Mouse (Mus musculus): ENCODE measurements around the gene Mrpl18. TPM values are rescaled to one million over a fixed set of nuclear protein-coding genes. Genes with fewer than 3 reads are reported as not detected.
A peak's percentile ranks its signal among the peaks of the same experiment; 100 is the strongest.

The Mrpl18 gene
- polyA plus RNA-seq, 1 experiment from 2014 or later = 95.2 TPM

DNA sequence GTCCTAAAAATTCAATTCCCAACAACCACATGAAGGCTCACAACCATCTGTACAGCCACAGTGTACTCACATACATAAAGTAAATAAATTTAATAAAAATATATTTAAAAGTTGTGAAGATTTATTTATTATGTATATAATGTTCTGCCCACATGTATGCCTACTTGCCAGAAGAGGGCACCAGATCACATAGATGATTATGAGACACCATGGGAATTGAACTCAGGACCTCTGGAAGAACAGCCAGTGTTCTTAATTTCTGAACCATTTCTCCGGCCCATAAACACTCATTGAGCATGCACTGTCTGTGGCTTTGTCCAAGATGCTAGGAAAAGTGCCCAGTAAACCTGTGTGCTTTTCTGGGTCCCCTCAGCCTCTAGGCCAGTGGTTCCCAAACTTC, 34.9 kb downstream of the Mrpl18 start:
- Histone ChIP-seq H3K4me3 (replicated peaks) (no peak overlapping the region), H3K36me3 (replicated peaks) (no peaks in the 10 kb centered on the region), H3K9me3 (replicated peaks) (no peaks in the 10 kb centered on the region), H3K9ac (no peak overlapping the region), H3K27me3 (peaks cover 3% of the 10 kb centered on the region; the same call in 1 of the 2 replicates), H3K4me1 (replicated peaks) (0 out of 2 replicates have a peak, but pooled peaks cover 4% of the 10 kb centered on the region), H3K4me2 (no peak overlapping the region), H3K27ac (replicated peaks) (no peak overlapping the region)
- ATAC-seq (ENCODE audit: insufficient read depth) = no peak
- 53% methylated on average over 1 of the region's 1 CpGs for WGBS (ENCODE audit: insufficient replicate concordance)

DNA sequence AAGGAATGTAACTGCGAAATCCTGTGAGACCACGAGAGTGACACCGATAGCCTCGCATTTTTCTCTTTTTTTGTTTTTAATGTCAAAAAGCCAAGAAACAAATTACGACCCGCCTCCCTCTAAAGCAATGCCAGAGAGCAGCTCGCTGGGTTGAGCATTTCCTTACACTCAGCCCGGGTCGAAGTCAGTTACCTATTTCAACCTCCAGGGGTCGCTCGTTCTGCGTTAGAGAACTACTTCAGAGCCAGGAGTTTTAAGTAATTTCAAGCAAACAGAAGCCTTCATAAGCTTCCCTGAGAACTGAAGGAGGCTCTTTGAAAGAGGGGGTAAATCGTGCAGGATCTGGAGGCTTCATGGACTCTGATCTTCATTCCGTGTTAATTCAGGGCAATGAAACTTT, 36.0 kb downstream of the Mrpl18 start:
- no peak overlapping the region for H3K9ac ChIP-seq
- no peaks in the 10 kb centered on the region for H3K36me3 ChIP-seq (replicated peaks)
- H3K9me3 ChIP-seq (replicated peaks) = no peaks in the 10 kb centered on the region
- WGBS (ENCODE audit: insufficient replicate concordance) = 2% methylated on average over 14 of the region's 14 CpGs
- 0 out of 2 replicates have a peak, but pooled peaks cover 4% of the 10 kb centered on the region for H3K4me1 ChIP-seq (replicated peaks)
- H3K27ac ChIP-seq (replicated peaks) = no peak overlapping the region
- peaks cover 3% of the 10 kb centered on the region; the same call in 1 of the 2 replicates for H3K27me3 ChIP-seq
- no peak overlapping the region for H3K4me3 ChIP-seq (replicated peaks)
- peak overlapping the region; percentile 35; the same call in 1 of the 2 replicates for H3K4me2 ChIP-seq
- ATAC-seq (ENCODE audit: insufficient read depth) = peak; percentile 49; the same call in 1 of the 2 replicates

DNA sequence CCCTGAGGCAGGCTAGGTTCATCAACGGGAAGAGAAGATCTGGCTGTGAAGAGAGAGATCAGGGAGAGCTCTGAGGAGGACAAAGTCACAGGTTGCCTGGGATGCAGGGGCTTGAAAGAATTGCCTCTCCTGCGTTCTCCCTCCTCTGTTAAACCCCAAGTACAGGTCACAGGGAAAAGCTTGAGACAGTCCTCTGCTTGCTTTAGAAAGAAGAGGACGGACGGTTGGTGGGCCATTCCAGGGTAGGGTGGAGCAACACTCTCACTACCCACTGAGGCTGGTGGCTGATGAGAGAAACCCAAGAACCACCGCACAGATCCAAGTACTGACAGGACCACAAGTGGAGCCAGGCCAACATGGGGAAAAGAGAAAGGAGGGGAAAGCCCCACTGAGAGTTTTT, 40.4 kb downstream of the Mrpl18 start, which contains the start of gene Mrgprh:
Mrgprh (plus strand) TSS at position 301 of the 400 bp plus-strand sequence.
- Histone ChIP-seq H3K9me3 (replicated peaks) (no peaks in the 10 kb centered on the region), H3K4me1 (replicated peaks) (0 out of 2 replicates have a peak, but pooled peaks cover 4% of the 10 kb centered on the region), H3K27me3 (peaks cover 13% of the 10 kb centered on the region; the same call in 1 of the 2 replicates), H3K27ac (replicated peaks) (no peak within 1 kb of the TSS), H3K36me3 (replicated peaks) (no peaks in the 10 kb centered on the region), H3K4me3 (replicated peaks) (no peak within 1 kb of the TSS), H3K4me2 (no peak within 1 kb of the TSS), H3K9ac (no peak within 1 kb of the TSS)
- ATAC-seq (ENCODE audit: insufficient read depth) = no peak
- 43% methylated on average over 5 of the region's 5 CpGs for WGBS (ENCODE audit: insufficient replicate concordance)

DNA sequence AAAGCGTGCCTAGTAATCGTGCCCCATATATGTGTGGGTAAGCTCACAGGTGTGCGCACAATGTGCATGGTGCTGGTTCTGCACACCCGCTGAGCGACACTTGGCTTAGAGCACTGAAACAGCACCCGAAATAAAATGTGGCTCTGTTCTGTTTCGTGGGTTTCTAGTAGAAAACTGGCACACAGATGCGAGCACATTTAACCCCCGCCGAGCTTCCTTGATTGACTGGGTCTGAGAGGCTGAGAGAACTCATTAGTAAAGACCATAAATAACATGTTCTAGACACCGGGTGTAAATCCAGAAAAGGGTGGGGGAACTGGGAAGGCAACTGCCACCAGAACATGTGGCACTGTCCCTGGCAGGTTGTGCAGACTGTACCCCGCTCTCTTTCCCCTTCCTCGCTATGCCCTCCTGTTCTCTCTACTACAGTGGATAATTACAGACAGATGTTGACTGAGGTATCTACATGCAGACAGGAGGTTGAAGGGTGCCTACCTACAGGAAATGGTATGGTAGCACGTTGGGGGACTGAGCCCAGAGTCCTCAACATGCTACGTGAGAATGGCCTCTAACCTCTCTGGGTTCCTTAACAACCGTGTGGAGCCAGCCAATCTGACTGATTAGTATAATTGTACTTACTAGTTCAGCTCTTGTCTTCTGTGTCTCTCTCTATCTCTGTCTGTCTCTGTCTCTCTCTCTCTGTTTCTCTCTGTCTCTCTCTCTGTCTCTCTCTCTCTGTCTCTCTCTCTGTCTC, 43.7 kb downstream of the Mrpl18 start:
- Histone ChIP-seq H3K4me2 (no peak overlapping the region), H3K9me3 (replicated peaks) (no peaks in the 10 kb centered on the region), H3K4me1 (replicated peaks) (no peaks in the 10 kb centered on the region), H3K36me3 (replicated peaks) (no peaks in the 10 kb centered on the region), H3K27me3 (peaks cover 20% of the 10 kb centered on the region), H3K4me3 (replicated peaks) (no peak overlapping the region), H3K27ac (replicated peaks) (no peak overlapping the region), H3K9ac (no peak overlapping the region)
- ATAC-seq (ENCODE audit: insufficient read depth) = no peak
- 53% methylated on average over 16 of the region's 16 CpGs for WGBS (ENCODE audit: insufficient replicate concordance)

DNA sequence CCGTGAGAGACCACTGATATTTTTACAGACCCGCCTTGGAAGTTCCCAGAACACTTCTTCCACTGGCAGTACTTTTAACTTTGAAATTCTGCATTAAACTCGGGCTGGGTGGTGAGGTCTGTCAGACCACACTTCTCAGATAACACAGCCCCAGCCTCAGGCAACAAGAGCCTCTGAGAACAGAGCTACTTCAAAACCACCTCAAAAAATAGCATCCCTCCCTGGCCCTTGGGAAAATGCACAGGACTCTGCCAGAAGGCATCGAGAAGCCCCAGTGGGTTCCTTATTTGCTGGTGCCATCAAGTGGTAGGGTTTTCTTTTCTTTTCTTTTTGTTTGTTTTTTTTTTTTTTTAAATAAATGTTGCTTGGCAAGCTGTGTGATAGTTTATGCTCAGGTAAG, 47.5 kb downstream of the Mrpl18 start:
- Histone ChIP-seq H3K9ac (no peak overlapping the region), H3K9me3 (replicated peaks) (no peaks in the 10 kb centered on the region), H3K27me3 (peaks cover 17% of the 10 kb centered on the region), H3K4me2 (no peak overlapping the region), H3K4me3 (replicated peaks) (no peak overlapping the region), H3K27ac (replicated peaks) (no peak overlapping the region), H3K36me3 (replicated peaks) (no peaks in the 10 kb centered on the region), H3K4me1 (replicated peaks) (no peaks in the 10 kb centered on the region)
- no peak for ATAC-seq (ENCODE audit: insufficient read depth)
- WGBS (ENCODE audit: insufficient replicate concordance) = 13% methylated on average over 4 of the region's 4 CpGs

DNA sequence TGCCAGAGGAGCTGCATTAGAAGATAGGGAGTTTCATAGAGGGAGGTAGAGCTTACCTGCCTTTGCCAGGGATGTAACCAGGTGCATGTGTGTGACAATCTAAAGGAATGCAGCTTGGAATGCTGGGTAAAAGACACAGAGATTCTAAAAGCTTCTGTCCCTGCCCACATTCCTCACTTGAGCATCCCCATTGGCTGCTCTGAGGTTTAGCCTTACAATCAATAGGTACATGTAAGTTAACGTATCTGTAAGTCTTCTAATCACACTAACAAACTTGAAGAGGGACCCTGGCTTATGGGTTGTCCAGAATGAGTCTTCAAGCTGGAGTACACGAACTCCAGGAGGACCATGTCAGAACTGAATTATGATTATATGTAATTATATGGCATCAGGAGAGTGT, 48.1 kb downstream of the Mrpl18 start, which contains the start of gene Mas1:
Mas1 (minus strand) TSS at position 101 of the 400 bp plus-strand sequence.
- no peak within 1 kb of the TSS for H3K4me3 ChIP-seq (replicated peaks)
- 32% methylated on average over 2 of the region's 2 CpGs for WGBS (ENCODE audit: insufficient replicate concordance)
- no peaks in the 10 kb centered on the region for H3K9me3 ChIP-seq (replicated peaks)
- H3K36me3 ChIP-seq (replicated peaks) = no peaks in the 10 kb centered on the region
- H3K4me2 ChIP-seq = no peak within 1 kb of the TSS
- no peak within 1 kb of the TSS for H3K27ac ChIP-seq (replicated peaks)
- no peaks in the 10 kb centered on the region for H3K4me1 ChIP-seq (replicated peaks)
- no peak for ATAC-seq (ENCODE audit: insufficient read depth)
- no peak within 1 kb of the TSS for H3K9ac ChIP-seq
- H3K27me3 ChIP-seq = peaks cover 17% of the 10 kb centered on the region

DNA sequence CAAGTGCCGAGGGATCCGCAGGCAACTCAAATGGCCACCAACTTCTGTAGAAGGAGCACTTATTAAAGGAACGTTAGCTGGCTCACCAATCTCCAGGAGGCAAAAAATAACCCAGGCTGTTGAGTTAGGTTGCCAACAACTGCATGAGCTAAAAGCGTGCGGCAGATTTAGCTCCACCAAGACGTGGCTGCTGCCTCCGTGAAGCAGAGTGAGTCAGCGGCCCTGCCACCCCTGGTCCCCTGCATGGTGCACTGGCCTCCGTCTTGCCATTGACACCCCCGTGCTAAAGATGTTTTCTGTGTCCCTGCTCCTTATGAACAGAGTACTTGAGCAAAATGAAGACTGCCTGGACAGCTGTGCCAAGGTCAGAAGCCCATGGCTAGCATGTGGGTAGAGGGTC, 49.3 kb downstream of the Mrpl18 start:
- Histone ChIP-seq H3K4me3 (replicated peaks) (no peak overlapping the region), H3K4me2 (no peak overlapping the region), H3K4me1 (replicated peaks) (no peaks in the 10 kb centered on the region), H3K27me3 (peaks cover 9% of the 10 kb centered on the region), H3K36me3 (replicated peaks) (no peaks in the 10 kb centered on the region), H3K9me3 (replicated peaks) (no peaks in the 10 kb centered on the region), H3K9ac (no peak overlapping the region), H3K27ac (replicated peaks) (no peak overlapping the region)
- 70% methylated on average over 10 of the region's 10 CpGs for WGBS (ENCODE audit: insufficient replicate concordance)
- ATAC-seq (ENCODE audit: insufficient read depth) = no peak

DNA sequence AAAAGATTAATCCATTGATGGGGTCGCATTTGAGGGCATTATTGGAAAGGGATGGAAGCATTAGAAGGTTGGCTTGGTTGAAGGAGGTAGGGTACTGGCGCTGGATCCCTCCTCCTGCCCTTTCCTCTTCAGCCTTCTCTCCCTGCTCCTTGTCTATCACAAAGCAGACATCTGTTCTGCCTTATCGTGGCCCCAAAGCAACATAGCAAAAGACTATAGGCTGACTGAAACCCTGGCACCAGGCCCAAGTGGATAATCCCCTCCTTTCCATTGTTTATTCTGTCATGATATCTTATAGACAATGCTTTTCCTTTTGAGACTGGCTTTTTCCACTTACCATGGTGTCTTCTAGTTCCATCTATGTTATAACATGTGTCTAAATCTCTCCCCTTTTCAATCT, 50.7 kb downstream of the Mrpl18 start:
- H3K27me3 ChIP-seq = peaks cover 7% of the 10 kb centered on the region; the same call in 1 of the 2 replicates
- no peaks in the 10 kb centered on the region for H3K9me3 ChIP-seq (replicated peaks)
- H3K4me1 ChIP-seq (replicated peaks) = no peaks in the 10 kb centered on the region
- no peak overlapping the region for H3K4me3 ChIP-seq (replicated peaks)
- H3K27ac ChIP-seq (replicated peaks) = no peak overlapping the region
- H3K9ac ChIP-seq = no peak overlapping the region
- no peaks in the 10 kb centered on the region for H3K36me3 ChIP-seq (replicated peaks)
- ATAC-seq (ENCODE audit: insufficient read depth) = no peak
- 35% methylated on average over 3 of the region's 3 CpGs for WGBS (ENCODE audit: insufficient replicate concordance)
- H3K4me2 ChIP-seq = no peak overlapping the region

DNA sequence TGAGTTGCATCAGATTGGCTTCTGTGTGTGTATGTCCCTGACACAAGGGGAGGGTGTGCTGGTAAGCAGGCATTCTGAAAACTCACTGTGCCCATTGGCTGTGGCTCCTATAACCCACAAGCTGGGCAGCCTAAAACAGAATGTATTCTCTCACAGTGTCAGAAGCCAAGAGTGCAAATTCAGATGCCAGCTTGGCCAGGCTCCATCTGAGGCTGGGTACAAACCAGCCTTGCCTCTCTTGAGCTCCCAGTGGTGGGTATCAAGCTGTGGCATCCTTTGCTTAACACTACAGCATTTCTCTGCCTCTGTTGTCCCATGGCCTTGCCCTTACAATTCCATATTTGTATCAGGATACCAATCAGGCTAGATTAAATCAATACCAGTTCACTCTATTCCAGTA, 52.0 kb downstream of the Mrpl18 start:
- Histone ChIP-seq H3K4me1 (replicated peaks) (no peaks in the 10 kb centered on the region), H3K27ac (replicated peaks) (no peak overlapping the region), H3K4me2 (no peak overlapping the region), H3K27me3 (no peaks in the 10 kb centered on the region), H3K4me3 (replicated peaks) (no peak overlapping the region), H3K9ac (no peak overlapping the region), H3K9me3 (replicated peaks) (no peaks in the 10 kb centered on the region), H3K36me3 (replicated peaks) (no peaks in the 10 kb centered on the region)
- no peak for ATAC-seq (ENCODE audit: insufficient read depth)

Small RNAs within 50 kb of the gene (microRNA-seq; reads per million reads assigned to microRNA genes)
- not detected for gene Gm24085

Other genes starting within 250 kb of the Mrpl18 start
- gene Slc22a1, start 240.5 kb downstream of the Mrpl18 start, polyA plus RNA-seq (2015; fragmentation: Nextera tagmentation; extraction: Ambion mirVana) = 0.05 TPM in 1 of 2 replicates, not detected in the other
- gene Igf2r, start 146.7 kb downstream of the Mrpl18 start, polyA plus RNA-seq (2015; fragmentation: Nextera tagmentation; extraction: Ambion mirVana) = 13.0 and 15.6 TPM in 2 replicates
- gene Mas1, start 48.2 kb downstream of the Mrpl18 start, polyA plus RNA-seq (2015; fragmentation: Nextera tagmentation; extraction: Ambion mirVana) = 0.17 and 0.33 TPM in 2 replicates
- gene Mrgprh, start 40.3 kb downstream of the Mrpl18 start, polyA plus RNA-seq (2015; fragmentation: Nextera tagmentation; extraction: Ambion mirVana) = not detected in 2 replicates
- gene Pnldc1, start 6.1 kb downstream of the Mrpl18 start, polyA plus RNA-seq (2015; fragmentation: Nextera tagmentation; extraction: Ambion mirVana) = 0.40 and 0.45 TPM in 2 replicates
- 185 and 211 TPM in 2 replicates for gene Tcp1, start 644 bp downstream of the Mrpl18 start, polyA plus RNA-seq (2015; fragmentation: Nextera tagmentation; extraction: Ambion mirVana)
- 10.0 and 13.2 TPM in 2 replicates for gene Acat3, start 24.3 kb upstream of the Mrpl18 start, polyA plus RNA-seq (2015; fragmentation: Nextera tagmentation; extraction: Ambion mirVana)
- 93.7 and 101 TPM in 2 replicates for gene Acat2, start 44.4 kb upstream of the Mrpl18 start, polyA plus RNA-seq (2015; fragmentation: Nextera tagmentation; extraction: Ambion mirVana)
- gene Wtap, start 77.8 kb upstream of the Mrpl18 start, polyA plus RNA-seq (2015; fragmentation: Nextera tagmentation; extraction: Ambion mirVana) = 37.1 and 41.9 TPM in 2 replicates
- gene Sod2, start 90.5 kb upstream of the Mrpl18 start, polyA plus RNA-seq (2015; fragmentation: Nextera tagmentation; extraction: Ambion mirVana) = 113 and 120 TPM in 2 replicates
- not detected in 2 replicates for gene Gpr31b, start 136.0 kb upstream of the Mrpl18 start, polyA plus RNA-seq (2015; fragmentation: Nextera tagmentation; extraction: Ambion mirVana)
- gene Tcp10b, start 144.8 kb upstream of the Mrpl18 start, polyA plus RNA-seq (2015; fragmentation: Nextera tagmentation; extraction: Ambion mirVana) = not detected in 2 replicates
- gene Unc93a, start 215.5 kb upstream of the Mrpl18 start, polyA plus RNA-seq (2015; fragmentation: Nextera tagmentation; extraction: Ambion mirVana) = not detected in 2 replicates